Mouse (Mus musculus) adrenal gland, adult 2 months (tissue): ENCODE measurements at regions not wholly inside any gene's neighbourhood (a gene's known extent, or its start where the extent isn't known, plus 50 kb on each side); places are given as distances from the start of the nearest gene placed in this dataset.

ENCODE experiments used
- DNase-seq: peaks from one replicate; pipeline ENCODE4 v3.0.0; 2021

- DNase-seq, result no peak
Measured at GRCm38 (mm10) chr11:26881635-26882034, 287.8 kb upstream of the Vrk2 start.
